Mouse (Mus musculus): ENCODE data around the gene Abt1.

Abt1 gene

DNA sequence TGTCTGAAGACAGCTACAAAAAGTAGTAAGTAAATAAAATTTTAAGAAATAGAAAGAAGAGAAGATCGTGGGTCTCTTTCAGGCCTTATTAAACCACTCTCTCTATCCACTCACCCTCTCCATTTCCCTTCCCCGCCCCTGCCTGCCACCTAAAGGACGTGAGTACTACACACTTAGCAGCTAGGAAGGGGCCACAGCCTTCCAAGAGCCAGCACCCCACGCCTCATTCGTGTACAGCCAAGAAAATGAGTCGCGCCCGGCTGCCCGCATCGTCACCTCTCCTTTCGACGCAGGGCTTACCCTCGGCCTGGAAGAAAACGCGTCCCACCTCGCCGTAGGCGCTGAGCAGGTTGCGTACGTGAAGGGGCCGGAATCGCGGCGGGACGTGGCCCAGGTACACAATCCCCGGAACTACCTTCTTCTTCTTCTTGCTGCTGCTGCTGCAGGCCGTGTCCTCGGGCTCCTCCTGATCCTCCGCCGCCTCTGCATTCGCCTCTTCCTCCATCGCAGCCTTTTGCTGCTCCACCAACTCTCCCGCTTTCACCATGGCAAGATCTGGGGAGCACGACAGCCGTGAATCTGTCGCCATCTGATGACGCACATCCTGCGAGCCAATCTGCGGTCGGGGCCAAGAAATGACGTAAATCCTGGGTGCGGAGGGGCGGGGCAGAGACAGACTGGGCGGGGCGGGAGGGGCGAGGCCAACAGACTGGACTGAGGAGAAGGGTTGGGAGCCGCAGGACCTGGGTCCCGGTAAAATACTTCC lies at the start of gene Abt1:
Abt1 (minus strand) TSS at position 581 of the 766 bp plus-strand sequence.
- peak; percentile 73 to 82 for DNase-seq

DNA sequence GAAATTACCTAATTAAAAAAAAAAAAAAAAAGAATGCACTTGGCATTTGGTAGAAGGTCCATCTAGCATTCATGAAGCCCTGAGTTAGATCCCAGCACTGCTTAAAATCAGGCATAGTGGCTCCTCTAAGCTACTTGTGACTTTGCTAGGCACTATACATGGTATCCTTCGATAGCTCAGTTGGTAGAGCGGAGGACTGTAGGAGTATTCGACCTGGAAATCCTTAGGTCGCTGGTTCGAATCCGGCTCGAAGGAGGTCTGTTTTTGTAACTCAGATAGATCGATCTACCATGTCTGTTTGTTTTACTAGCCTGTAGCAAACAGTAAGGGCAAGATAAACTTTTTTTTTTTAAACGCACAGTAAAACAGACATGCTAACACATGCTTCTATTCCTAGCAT lies 43.2 kb upstream of the Abt1 start:
- peak; percentile 39 to 62 for DNase-seq

DNA sequence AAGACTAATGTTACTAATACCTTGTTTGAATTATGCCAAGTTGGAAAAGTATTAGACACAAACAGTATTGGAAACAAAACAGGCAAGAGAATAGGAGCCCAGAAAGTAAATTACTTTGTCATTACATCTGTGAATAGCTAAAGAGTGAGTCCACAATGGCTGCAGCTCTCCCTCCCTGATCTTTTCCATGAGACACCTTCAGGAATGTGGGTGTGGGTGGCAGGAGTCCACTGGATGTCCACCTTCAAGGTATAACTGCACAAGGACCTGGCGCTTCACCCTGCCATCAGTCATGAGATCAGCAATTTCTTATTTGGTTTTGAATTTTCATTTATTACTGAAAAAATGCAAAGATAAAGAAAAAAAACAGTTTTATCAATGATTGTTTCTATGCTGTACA lies 42.6 kb upstream of the Abt1 start:
- no peak for DNase-seq

DNA sequence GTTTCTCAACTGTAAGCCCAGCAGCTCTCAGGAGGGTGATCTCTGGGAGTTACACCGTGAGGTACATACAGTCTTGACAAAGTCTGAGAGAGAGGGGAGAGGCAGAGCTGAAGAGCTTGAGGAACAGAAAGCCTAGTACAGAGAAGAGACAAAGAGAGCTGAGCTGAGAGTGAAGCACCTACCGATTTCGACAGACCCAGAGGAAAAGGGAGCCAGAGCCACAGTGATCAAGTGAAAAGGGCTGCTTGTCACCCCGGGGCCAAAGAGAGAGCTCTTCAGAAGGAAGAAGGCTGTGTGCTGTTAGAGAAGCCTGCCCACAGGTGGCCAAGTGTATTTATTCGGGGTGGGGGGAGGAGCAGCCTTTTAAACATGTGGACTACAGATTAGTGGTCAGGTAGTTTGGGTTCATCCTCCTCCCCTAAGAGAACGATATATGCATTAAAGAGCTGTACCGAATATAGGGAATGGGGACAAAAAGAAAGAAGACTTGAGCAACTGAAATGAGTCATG lies 42.0 kb upstream of the Abt1 start, which contains the start of gene Btn1a1:
Btn1a1 (minus strand) TSS at position 302 of the 510 bp plus-strand sequence.
- no peak for DNase-seq

DNA sequence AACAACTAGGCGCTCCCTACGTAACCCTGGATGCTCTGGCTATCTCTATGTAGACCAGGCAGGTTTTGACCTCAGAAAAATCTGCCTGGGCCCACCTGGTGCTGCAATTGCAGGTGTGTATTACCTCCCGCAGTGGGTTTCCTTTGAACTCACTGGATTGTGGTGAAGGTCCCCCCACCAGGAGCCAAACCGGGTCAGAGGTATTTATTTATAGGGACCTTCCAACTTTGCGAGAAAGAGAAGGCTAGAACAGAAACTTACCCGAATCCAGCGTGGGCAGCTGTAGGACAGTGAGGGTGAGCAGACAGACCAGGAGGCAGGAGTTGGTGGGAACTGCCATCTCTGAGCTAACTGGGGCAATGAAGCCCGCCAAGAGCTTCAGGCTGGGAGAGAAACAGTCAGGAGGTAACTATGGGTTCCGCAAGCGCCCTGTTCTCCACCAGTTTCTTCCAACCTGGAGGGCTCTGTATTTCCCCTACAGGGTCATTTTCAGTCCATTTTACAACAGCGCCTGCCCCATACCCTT lies 41.2 kb upstream of the Abt1 start:
- DNase-seq: no peak

DNA sequence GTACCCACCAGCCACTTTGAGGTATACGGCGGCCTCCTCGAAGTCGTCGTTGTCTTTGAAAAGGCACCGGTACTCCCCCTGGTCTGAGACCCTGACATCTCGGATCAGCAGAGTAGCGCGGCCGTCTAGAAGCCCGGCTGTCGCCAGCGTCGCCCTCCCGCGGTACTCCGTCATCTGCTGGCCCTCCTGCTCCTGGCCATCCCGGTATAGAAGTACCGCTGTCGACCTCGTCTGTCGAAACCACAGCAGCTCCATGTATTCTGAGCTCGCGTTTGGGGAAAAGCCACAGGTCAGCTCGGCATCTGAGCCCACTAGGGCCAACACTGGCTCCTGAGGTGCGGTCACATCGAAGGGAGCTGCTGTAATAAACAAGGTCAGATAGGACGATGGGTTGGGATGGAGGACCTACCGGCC lies 40.6 kb upstream of the Abt1 start:
- DNase-seq: peak; percentile 11 to 17

DNA sequence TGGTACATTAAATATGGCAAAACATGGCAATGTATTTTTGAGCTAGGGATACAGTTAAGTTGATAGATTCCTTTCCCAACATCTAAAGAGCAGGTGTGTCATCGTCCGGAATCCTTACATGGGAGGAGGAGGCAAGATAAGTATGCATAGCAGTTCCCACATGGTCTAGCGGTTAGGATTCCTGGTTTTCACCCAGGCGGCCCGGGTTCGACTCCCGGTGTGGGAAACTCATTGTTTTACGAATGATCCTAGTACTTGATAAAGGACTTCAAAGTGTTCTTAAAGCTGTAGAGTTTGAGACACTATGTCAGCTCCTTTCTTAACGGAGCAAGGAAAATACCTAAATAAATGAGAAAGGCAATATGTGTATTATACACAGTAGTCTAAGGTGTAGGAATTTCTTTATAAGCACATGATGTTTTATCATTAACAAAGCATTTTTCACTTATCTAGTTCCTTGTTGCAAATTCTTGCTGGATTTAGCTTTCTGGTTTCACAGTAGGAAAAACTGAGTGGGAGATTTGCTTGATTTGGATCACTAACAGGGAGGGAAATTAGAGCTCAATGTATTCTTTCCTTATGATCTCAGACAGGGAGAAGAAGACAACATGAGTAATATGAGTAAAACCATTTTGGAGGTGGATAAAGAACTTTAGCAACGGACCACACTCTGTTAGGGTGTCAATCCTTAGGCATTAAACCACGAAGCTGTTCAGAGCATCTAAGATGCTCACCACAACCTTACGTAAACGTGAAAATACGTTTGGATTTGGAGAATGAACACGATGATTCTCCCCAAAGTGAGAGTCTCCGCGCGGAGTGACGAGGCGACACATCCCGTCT lies 39.9 kb upstream of the Abt1 start:
- peak; percentile 19 to 62 for DNase-seq

DNA sequence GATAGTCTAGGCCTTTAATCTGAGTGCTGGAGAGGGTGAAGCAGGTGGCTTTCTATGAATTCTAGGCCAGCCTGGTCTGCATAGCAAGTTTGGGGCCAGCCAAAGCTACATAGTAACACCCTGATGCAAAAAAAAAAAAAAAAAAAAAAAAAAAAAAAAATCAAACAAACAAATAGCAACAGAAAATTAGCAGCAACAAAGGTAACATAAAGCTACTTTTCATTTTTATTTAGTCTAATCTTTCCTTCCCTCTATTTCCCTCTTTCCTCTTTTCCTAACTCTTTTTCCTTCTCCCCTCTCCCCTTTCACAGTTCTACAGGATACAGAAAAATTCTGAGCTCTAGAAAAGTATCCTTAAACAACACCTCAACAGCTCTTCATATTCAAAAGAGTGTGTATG lies 39.0 kb upstream of the Abt1 start:
- DNase-seq: no peak

DNA sequence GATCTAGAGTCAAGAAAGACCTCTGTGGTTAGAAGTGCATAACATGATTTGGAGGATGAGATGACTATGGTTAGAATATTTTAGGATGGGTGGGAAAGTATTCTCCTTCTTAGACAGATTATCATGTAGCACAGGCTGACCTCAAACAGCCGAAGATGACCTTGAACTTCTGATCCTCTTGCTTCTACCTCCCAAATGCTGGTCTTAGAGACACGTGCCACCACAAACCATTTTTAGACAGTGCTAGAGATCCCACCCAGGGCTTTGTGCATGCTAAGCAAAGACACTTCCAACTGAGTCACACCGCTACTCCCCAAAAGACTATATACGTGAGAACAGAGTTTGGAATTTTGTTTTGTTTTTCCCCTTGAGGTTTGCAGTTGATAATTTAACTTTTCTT lies 38.4 kb upstream of the Abt1 start:
- no peak for DNase-seq

DNA sequence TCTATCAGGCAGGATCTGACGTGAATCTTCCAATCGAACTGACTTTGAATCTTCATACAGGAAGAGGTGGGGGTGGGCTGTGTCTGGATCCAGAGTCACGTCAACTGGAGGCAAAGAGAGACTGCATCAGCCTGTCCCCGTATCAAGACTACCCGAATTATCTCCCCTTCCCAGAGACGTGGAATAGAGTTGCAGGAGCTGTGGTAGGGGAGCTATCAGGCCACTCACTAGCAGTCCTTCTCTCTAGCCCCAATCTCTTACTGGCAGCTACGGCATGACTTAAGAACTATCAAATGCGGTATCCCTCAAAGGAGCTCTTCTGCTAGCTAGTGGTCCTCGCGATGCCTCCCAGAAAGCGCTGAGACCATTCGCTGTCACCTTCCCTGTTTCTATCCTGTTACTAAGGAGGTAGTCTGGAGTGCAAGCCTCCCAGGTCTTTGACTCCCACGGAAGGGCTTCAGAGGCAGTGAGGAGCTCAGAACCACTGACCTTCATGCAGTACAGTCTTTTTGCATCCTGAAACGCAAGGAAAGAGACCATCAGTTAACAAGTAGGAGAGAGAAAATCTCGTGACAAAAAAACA lies 35.7 kb upstream of the Abt1 start:
- no peak for DNase-seq

DNA sequence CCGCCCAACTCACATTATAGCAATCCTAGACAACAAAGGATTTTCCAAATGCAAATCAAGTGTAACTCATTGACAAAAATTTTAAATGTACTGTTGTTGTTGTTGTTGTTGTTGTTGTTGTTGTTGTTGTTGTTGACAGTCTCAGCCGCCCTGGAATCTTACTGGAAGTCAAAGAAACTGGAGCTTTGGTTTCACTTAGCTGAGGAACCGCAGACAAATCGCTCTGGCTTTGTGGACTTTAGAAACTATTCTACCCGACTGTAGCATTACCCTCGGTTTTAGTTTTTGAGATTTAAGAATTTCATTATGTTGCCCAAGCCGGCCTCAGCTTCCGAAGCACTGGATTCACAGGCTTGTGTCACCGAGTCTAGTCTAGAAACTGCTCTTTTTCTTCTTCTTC lies 30.3 kb upstream of the Abt1 start:
- DNase-seq: no peak

DNA sequence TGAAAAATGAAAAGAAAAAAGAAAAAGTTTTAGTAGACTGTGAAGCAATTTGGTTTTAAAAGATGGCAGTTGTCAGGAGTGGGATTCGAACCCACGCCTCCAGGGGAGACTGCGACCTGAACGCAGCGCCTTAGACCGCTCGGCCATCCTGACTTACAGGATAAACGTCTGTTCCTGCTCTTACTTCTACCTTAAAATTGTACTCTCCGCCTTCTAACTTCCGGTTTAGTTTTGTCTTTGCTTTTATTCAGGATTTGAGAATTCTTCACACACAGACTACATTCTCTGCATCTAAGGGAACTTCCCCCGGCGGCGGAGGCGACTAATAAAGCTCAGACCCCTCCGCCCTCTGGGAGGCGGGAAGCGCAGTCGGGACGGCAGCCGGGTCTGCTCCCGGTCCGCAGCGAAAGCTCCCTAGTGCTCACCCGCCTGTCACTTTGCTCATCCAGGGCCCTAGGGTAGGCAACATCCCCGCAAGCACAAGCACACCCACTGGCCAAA lies 29.7 kb upstream of the Abt1 start:
- peak; percentile 52 to 59 for DNase-seq

DNA sequence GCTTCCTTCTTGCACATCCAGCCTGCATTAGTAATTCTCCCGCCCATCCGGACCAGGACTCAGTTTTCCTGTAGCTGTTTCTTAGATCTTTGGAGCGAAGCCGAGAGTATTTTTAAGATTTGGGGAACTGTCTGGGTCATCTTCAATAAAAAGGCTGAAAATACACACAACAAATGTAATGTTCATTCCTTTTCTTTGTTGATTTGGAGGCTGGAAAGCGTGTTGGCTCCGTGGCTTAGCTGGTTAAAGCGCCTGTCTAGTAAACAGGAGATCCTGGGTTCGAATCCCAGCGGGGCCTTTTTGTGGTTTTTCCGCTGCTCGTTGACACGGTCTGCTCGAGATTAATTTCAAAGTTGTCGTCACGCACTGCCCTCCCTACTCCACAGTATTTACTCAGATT lies 26.7 kb upstream of the Abt1 start:
- DNase-seq: peak; percentile 63 to 79

DNA sequence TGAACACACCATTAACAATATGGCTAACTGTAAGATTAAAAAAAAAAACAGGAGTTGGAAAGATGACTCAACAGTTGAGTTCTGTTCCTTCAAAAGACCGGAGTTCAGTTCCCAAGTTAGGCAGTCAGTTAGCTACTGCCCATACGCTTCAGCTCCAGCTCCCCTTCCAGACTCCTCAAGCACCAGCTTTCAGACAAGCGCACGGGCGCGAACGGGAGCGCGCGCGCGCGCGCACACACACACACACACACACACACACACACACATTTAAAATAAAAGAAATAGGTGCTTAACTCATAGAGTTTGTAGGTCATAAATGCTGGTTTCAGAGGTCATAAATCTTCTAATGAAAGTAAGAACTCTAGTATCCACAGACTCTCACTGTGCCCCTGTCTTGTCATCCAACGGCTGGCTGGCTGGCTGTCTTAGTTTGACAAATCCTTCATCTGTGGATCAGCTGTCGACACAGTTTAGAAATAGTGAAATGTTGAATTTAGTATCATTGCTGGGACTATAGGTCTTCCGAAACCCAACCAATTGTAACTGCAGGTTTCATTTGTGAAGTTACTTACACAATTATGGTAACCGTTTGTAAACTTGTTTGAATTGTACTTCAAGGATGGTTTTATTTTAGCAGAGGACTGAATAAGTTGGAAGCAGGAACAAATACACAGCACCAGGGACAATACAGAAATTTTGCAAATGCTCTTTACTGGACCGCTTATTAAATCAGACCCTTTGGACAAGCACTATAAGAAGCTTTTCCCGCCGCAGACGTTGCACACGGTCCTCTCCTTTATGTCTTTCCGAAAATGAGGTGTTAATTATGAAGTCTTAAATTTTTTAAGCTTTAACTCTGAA lies 25.8 kb upstream of the Abt1 start:
- peak in 1 of 2 experiments; percentile 21 for DNase-seq

DNA sequence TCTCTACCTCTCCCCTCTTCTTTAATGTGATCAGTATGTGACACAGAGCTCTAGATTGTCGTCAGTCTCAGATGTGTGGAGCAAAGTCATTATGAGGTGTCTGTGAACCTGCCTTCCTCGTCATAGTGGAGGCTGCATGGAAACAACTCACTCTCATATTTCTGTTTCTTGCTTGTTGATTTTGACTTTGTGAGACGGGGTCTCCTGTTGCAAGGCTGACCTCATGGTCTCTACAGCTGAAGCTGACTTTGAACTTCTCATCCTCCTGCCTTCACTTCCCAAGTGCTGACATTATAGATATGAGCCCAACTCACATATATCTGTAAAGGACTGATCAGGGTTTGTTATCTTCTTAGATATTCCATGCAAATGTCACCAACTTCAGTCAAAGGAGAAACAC lies 25.1 kb upstream of the Abt1 start:
- DNase-seq: no peak

DNA sequence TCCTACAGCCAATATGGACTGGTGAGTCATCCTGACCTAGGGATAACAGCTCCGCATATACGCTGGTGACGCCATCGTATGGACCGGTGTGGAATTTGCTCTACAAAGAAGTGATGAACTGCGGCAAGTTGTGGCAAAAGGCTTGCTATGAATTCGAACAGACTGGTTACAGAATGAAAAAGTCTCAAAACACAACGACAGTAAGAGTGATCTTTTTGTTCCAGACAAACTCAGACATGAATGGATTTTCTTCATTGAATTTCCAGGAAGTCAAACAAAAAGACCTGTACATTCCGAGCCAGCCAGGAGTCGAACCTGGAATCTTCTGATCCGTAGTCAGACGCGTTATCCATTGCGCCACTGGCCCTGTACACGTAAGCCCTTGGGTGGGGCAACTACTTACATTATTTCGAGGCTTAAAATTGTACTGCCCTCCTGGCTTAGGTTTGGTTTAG lies 22.9 kb upstream of the Abt1 start:
- peak; percentile 56 to 71 for DNase-seq

DNA sequence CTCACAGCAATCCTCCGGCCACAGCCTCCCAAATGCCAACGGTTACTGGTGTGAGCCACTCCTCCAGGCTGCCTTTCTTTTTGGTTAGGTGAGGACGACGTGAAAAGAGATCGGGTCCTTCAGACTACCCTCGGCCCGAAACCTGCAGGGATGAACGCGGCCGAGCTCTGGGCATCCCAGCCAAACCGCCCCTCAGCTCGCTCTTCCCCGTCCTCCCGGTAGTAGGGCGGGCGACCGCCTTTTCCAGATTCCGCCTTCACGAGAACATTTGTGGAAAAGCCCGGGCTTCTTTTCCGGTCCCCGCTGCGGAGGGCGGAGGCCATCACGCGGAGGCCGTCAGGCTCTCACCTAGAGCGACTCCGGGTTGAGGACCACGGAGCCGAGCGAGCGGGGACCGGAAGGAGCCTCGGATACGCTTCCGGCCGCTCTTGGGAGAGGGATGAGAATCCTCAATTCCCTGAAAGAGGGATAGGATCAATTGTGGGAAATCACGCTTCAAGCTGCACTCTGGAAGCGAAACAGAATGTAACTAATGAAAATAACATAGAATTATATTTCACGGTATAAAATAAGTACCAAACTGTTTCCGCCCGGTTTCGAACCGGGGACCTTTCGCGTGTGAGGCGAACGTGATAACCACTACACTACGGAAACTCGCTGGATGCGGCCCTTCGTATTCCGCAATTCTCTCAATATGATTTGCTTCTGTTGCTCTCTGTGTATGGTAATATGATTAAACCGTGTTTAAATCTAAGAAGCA lies 22.1 kb upstream of the Abt1 start:
- DNase-seq: peak; percentile 70 to 78

DNA sequence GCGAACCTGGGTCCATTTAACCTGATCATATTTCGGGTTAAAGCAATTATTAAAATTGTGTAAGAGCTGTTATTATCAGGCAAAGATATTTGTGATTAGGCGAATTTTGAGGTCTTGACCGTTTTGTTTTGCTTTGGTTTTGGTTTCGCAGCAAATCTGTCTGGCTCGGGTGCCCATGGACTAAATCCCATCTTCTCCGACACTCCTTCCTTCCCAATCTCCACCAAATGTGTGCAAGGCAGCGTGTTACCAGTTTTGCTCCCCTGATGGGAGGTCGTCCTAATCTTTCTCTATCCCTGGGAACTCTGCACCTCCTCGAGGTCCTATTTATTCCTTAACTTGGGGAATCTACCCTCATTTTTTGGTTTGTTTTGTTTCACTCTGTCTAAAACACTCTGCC lies 21.5 kb upstream of the Abt1 start:
- no peak for DNase-seq

DNA sequence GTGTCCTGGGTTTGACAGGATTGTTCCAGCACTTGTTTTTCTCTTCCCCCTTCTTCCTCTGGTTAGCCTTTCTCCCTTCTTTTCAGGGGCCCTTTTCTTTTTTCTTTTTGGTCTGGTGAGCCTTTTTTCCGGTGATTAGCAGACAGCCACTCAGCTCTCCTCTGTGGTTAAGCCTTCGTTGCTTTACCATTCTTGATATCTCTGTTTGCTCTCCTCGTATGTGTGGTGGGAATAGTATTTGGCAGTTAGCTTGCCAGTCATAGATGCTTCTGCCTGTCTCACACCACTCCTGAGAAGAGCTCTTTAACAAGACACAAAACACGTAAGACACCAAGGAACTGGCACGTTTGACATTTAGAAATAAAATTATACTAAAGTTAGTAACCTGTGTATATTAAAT lies 20.8 kb upstream of the Abt1 start:
- DNase-seq: no peak

DNA sequence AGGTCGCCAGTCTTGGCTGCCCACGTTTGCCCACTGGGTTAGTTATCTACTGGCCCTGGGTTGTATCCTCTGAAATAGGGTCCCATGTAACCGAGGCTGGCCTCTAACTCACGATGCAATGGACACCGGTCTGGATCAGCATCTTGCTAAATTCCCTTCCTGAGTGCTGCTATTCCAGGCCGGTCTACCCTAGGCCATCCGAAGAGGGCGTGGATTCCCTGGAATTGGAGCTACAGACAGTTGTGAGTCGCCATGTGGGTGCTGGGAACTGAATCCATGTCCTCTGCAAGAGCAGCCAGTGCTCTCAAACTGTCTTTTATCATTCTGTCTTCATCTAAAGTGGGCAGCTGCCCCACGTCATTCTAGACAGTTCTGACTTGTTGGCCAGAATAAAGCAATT lies 16.2 kb upstream of the Abt1 start:
- no peak for DNase-seq

DNA sequence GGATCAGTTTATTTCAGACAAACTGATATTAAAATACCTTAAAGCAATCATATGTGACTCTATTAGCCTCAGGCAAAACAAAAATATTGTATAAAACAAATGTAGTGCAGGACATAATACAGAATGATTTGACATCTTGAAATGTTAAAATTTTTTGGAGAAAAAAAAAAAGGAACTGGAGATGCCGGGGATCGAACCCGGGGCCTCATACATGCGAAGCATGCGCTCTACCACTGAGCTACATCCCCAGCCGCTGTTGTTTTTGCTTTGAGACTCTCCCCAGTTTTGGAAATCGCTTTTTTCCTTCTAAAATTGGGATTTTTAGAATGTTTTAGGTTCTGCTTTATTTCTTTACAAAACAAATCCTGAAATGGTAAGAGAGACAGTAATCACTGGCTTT lies 14.9 kb upstream of the Abt1 start:
- DNase-seq: no peak

All from thymus, adult 18-20 months (tissue).